Mouse (Mus musculus) stomach, embryonic 16.5 days (tissue): ENCODE results near the gene Padi3. TPM values are rescaled to one million over a fixed set of nuclear protein-coding genes. Genes with fewer than 3 reads are reported as not detected.

Experiments used
- ATAC-seq: fragments of 200-750 bp; cut with Nextera tagmentation; 2 replicates; pipeline ENCODE4 v1.8.0; 2017; ENCODE audit warnings: moderate number of reproducible peaks, moderate TSS enrichment; ENCODE audit not compliant: insufficient read depth, low FRiP score
- H3K27ac ChIP-seq: fragments of 300-500 bp; sonication (generic); 2 replicates; pipeline ENCODE4 v1.5.1; 2014; ENCODE audit warnings: low read length
- H3K27me3 ChIP-seq: fragments of 300-500 bp; sonication (generic); 2 replicates; pipeline ENCODE4 v1.6.1; 2014; ENCODE audit warnings: low read length, control low read depth, mixed read lengths; ENCODE audit not compliant: control insufficient read depth, insufficient read depth
- H3K36me3 ChIP-seq: fragments of 300-500 bp; sonication (generic); 2 replicates; pipeline ENCODE4 v1.6.1; 2014; ENCODE audit warnings: low read length; ENCODE audit not compliant: control insufficient read depth, insufficient read depth
- H3K4me1 ChIP-seq: fragments of 300-500 bp; sonication (generic); 2 replicates; pipeline ENCODE4 v1.6.1; 2014; ENCODE audit warnings: low read length, control low read depth, mixed read lengths; ENCODE audit not compliant: control insufficient read depth, insufficient read depth
- H3K4me2 ChIP-seq: fragments of 300-500 bp; sonication (generic); 2 replicates; pipeline ENCODE4 v1.6.1; 2014; ENCODE audit warnings: low read depth, low read length, mixed read lengths
- H3K4me3 ChIP-seq: fragments of 300-500 bp; sonication (generic); replicated peaks from 2 replicates; pipeline ENCODE4 v1.5.1; 2014; ENCODE audit warnings: mild to moderate bottlenecking, low read length
- H3K9ac ChIP-seq: fragments of 300-500 bp; sonication (generic); 2 replicates; pipeline ENCODE4 v1.6.1; 2014; ENCODE audit warnings: low read length
- H3K9me3 ChIP-seq: fragments of 300-500 bp; sonication (generic); replicated peaks from 2 replicates; pipeline ENCODE4 v1.6.1; 2016; ENCODE audit warnings: low read length, control low read depth; ENCODE audit not compliant: control insufficient read depth
- WGBS: fragments of 180-500 bp; shearing (Covaris S2); extraction: QIAGEN DNeasy Blood & Tissue Kit; methylation state at CpG from one replicate; pipeline ENCODE4 v1.1.7; 2014; 5-methylcytosine and 5-hydroxymethylcytosine counted together
- polyA plus RNA-seq: library from polyadenylated mRNA; unstranded; fragments of >200 nt; fragmentation: Nextera tagmentation; extraction: Ambion mirVana; gene quantifications from 2 replicates; pipeline ENCODE4 v1.2.1, GENCODE M21; 2015

Gene Padi3
- polyA plus RNA-seq, 1 experiment from 2014 or later = 0.18 TPM

DNA sequence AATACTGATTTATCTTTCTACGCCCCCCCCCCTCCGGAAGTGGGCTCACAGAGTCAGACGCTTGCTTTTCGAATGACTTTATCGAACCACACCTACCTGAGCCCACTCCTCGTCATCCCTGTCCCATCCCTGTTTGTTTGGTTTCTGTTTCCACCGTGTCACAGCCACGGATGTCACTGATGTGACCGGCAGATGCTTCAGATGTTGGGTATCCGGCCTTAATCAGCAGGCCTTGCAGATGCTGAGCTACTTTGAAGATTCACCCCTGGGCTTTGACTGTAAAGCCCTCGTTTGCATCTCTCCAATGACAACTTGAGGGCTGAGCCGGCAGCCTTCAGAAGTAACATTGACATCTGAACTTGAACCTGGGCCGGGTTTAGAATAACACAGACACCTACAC lies 33.8 kb downstream of the Padi3 start:
- Histone ChIP-seq H3K27ac (no peak overlapping the region), H3K27me3 (no peaks in the 10 kb centered on the region), H3K36me3 (no peaks in the 10 kb centered on the region), H3K9me3 (no peaks in the 10 kb centered on the region), H3K4me1 (no peaks in the 10 kb centered on the region), H3K4me2 (no peak overlapping the region), H3K9ac (no peak overlapping the region), H3K4me3 (no peak overlapping the region)
- ATAC-seq = no peak
- WGBS = 68% methylated on average over 13 of the region's 13 CpGs

- Histone ChIP-seq H3K9ac (no peak overlapping the region), H3K9me3 (no peaks in the 10 kb centered on the region), H3K27me3 (no peaks in the 10 kb centered on the region), H3K4me3 (no peak overlapping the region), H3K27ac (no peak overlapping the region), H3K4me1 (peaks cover 4% of the 10 kb centered on the region; the same call in 1 of the 2 replicates), H3K4me2 (no peak overlapping the region), H3K36me3 (no peaks in the 10 kb centered on the region)
- ATAC-seq = no peak
- 88% methylated on average over 10 of the region's 10 CpGs for whole genome bisulfite sequencing
Measured at GRCm38 (mm10) chr4:140775876-140776275, 34.6 kb downstream of the Padi3 start.

DNA sequence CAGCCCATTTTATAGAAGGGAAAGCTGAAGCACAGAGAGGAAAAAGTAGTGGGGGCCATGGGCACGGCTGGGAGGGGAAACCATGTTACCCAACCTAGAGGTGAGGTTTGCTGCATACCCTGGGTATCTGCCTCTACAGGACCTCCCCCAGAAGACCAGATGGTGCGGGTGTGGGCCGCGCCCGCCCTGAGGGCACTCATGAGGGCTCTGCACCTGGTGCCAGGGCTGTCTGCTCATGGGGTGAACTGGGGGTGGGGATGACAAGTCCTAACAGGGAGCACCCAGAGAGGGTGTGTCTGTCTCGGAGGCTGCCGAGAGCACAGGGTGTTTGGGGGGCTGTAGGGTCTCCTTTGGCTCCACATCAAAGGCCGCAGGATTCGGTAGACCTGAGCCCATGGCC lies 35.6 kb downstream of the Padi3 start:
- H3K4me1 ChIP-seq = peaks cover 4% of the 10 kb centered on the region; the same call in 1 of the 2 replicates
- 79% methylated on average over 9 of the region's 9 CpGs for WGBS

GRCm38 (mm10) chr4:140774025-140774800 lies 36.2 kb downstream of the Padi3 start, which contains the start of gene Padi4:
Gene Padi4, minus strand, starts transcription at chr4:140774236.
- Histone ChIP-seq H3K4me2 (no peak within 1 kb of the TSS), H3K27ac (no peak within 1 kb of the TSS), H3K9ac (no peak within 1 kb of the TSS), H3K4me3 (no peak within 1 kb of the TSS), H3K27me3 (no peaks in the 10 kb centered on the region), H3K4me1 (peaks cover 4% of the 10 kb centered on the region; the same call in 1 of the 2 replicates), H3K36me3 (no peaks in the 10 kb centered on the region), H3K9me3 (no peaks in the 10 kb centered on the region)
- ATAC-seq = no peak
- 82% methylated on average over 21 of the region's 21 CpGs for WGBS

More for the DNA sequence above, 35.6 kb downstream of the Padi3 start:
- no peaks in the 10 kb centered on the region for H3K9me3 ChIP-seq
- H3K9ac ChIP-seq = no peak overlapping the region
- no peak overlapping the region for H3K27ac ChIP-seq
- ATAC-seq = no peak
- no peak overlapping the region for H3K4me3 ChIP-seq
- H3K36me3 ChIP-seq = no peaks in the 10 kb centered on the region
- H3K4me2 ChIP-seq = no peak overlapping the region
- no peaks in the 10 kb centered on the region for H3K27me3 ChIP-seq

DNA sequence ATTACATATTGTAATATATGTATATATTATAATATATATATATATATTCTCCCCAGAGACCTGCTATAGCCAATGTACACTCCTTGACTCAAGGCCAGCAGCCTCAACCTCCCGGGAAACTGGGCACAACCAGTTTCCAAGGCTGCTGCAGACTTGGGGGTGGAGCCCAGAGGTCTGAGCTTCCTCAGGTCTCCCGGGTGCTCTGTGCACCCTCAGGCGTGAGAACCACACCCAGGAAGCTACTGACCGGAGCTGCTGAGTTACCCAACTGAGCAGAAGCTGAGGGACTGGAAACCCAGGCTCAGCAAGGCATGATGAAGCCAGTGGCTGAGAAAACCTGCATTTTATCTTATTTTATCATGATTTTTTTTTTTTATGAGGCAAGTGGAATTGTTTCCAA lies 39.4 kb downstream of the Padi3 start:
- no peak overlapping the region for H3K4me3 ChIP-seq
- H3K9me3 ChIP-seq = no peaks in the 10 kb centered on the region
- H3K4me1 ChIP-seq = peaks cover 4% of the 10 kb centered on the region; the same call in 1 of the 2 replicates
- peak; percentile 32; the same call in 1 of the 2 replicates for ATAC-seq
- 23% methylated on average over 4 of the region's 4 CpGs for WGBS
- H3K27me3 ChIP-seq = no peaks in the 10 kb centered on the region
- H3K27ac ChIP-seq = no peak overlapping the region
- H3K9ac ChIP-seq = no peak overlapping the region
- H3K4me2 ChIP-seq = no peak overlapping the region
- H3K36me3 ChIP-seq = no peaks in the 10 kb centered on the region

DNA sequence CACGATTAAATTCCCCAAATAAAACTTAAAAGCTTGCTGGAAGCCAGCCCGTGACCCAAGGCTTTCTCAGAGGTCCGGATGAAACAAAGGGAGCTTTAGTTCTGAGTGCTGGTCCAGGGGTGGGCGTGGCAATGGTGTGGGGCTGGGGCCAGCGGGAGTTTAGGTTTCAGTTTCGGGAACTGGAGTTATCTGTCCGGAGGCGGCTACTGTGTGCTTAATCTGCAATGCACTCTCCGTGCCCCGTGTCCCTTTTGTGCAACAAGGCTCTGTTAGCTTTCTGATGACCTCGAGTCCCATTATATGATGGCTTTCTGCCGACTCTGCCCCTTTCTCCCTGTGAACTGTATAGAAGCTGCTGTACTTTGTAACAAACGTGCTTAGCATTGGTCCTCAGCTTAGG lies 40.0 kb downstream of the Padi3 start:
- Histone ChIP-seq H3K27ac (peak overlapping the region; percentile 82), H3K4me1 (peaks cover 4% of the 10 kb centered on the region; the same call in 1 of the 2 replicates), H3K9me3 (no peaks in the 10 kb centered on the region), H3K36me3 (no peaks in the 10 kb centered on the region), H3K4me2 (peak overlapping the region; percentile 52), H3K27me3 (no peaks in the 10 kb centered on the region), H3K4me3 (peak overlapping the region; percentile 41), H3K9ac (peak overlapping the region; percentile 23)
- 11% methylated on average over 13 of the region's 13 CpGs for WGBS
- ATAC-seq = peak; percentile 61

DNA sequence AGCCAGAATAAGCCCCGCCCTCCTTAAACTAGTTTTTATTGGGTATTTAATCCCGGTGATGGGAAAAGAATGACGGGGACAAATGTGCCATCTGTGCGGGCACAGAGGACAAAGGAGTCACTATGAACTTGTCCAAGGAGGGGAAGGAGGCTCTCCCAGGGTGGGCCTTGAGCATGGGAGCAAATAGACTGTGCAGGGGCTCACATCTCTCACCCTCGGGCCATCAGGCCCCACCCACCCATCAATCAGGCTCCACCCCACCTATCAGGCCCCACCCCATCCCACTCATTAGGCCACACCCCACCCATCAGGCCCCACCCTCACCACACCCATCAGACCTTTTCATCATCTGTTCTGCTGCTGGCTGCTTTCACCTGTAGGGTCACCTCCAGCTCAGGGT lies 41.5 kb downstream of the Padi3 start:
- 76% methylated on average over 5 of the region's 5 CpGs for WGBS
- no peak for ATAC-seq

DNA sequence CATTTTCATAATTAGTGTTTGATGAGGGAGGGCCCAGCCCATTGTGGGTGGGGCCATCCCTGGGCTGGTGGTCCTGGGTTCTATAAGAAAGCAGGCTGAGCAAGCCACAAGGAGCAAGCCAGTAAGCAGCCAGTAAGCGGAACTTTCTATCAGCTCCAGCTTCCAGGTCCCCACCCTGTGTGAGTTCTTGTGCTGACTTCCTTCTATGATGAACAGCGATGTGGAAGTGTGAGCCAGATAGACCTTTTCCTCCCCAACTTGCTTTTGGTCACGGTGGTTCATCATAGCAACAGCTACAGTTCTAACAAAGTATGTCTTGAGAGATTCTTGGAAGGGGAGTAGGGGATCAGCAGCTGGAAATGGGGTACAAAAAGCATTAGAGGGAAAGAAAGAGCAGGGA lies 44.5 kb downstream of the Padi3 start:
- no peak overlapping the region for H3K27ac ChIP-seq
- ATAC-seq = no peak
- no peak overlapping the region for H3K4me2 ChIP-seq
- WGBS = 74% methylated on average over 3 of the region's 3 CpGs
- H3K9ac ChIP-seq = no peak overlapping the region
- no peaks in the 10 kb centered on the region for H3K27me3 ChIP-seq
- H3K36me3 ChIP-seq = no peaks in the 10 kb centered on the region
- H3K9me3 ChIP-seq = no peaks in the 10 kb centered on the region
- no peak overlapping the region for H3K4me3 ChIP-seq
- H3K4me1 ChIP-seq = no peaks in the 10 kb centered on the region

More for the DNA sequence above, 41.5 kb downstream of the Padi3 start:
- H3K9me3 ChIP-seq = no peaks in the 10 kb centered on the region
- H3K4me1 ChIP-seq = peaks cover 4% of the 10 kb centered on the region; the same call in 1 of the 2 replicates
- no peaks in the 10 kb centered on the region for H3K36me3 ChIP-seq
- H3K27me3 ChIP-seq = no peaks in the 10 kb centered on the region
- H3K4me3 ChIP-seq = no peak overlapping the region
- H3K27ac ChIP-seq = no peak overlapping the region
- no peak overlapping the region for H3K4me2 ChIP-seq
- no peak overlapping the region for H3K9ac ChIP-seq

- Histone ChIP-seq H3K4me1 (no peaks in the 10 kb centered on the region), H3K4me2 (no peak overlapping the region), H3K9ac (no peak overlapping the region), H3K9me3 (no peaks in the 10 kb centered on the region), H3K27me3 (no peaks in the 10 kb centered on the region), H3K4me3 (no peak overlapping the region), H3K27ac (no peak overlapping the region), H3K36me3 (no peaks in the 10 kb centered on the region)
- ATAC-seq = no peak
- 15% methylated on average over 9 of the region's 9 CpGs for WGBS
Measured at GRCm38 (mm10) chr4:140763158-140763557, 47.3 kb downstream of the Padi3 start.
